Mouse (Mus musculus) left cerebral cortex, postnatal 36 days (tissue): ENCODE measurements around the gene Olfr1085. TPM values are rescaled to one million over a fixed set of nuclear protein-coding genes. Genes with fewer than 3 reads are reported as not detected.
"Not testable (repeated sequence)": the region's sequence is repeated elsewhere in the genome, so short reads cannot be mapped to it uniquely, and the experiment has no call there.

Experiments used
- DNase-seq, 2 experiments: peaks; one replicate each; pipeline ENCODE4 v3.0.0; 2021 to 2022; ENCODE audit warnings: low spot score in 2 of 2, mixed read lengths in 1 of 2
- intact Hi-C: fragments of 180-260 bp; cut with DNase I; formaldehyde crosslinking; loops from one replicate; pipeline ENCODE4 v1.15.1; 2025
- total RNA-seq, 2 experiments: library from RNA; stranded (reverse); gene quantifications; 2 replicates each; pipeline ENCODE4 v1.2.3; 2021

Olfr1085 gene
- not detected for total RNA-seq

DNA sequence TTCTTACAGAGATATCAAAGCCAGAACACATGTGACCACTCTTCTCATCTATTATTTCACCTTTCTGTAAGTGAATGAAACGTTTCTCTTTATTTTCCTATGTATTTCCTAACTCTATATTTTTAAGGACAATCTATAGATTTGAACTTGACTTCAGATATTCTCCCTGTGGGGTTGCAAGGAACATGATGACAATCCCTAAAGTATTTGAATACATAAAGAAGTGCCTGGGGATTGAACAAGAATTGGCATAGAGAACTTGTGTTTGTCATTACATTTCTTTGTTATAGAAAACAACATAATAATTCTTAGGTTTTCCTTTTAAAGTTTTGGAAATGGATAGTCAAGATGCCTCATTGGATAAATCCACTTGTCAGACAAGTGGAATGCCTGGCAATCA is at the start of gene Olfr1085:
Gene Olfr1085, minus strand, starts transcription at position 101 of the 400 bp plus-strand sequence.
- intact Hi-C loops = no loop called here
- no peak for DNase-seq

DNA sequence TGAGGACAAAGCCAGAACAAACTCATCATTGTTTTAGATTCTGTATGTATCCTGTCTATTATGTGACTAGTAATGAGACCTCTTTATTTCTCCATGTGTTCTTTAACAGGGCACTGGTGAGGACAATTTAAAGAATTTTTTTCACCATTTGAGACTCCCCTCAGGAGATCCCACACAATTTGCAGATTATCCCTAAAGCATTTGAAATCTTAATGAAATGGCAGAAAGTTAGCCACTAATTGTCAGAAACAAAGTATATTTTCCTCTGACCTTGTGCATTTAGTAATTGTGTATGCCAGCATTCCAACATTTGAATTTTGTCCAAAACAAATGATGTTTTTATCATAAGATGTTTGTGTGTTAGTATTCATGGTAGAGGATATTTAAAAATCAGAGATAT is 36.5 kb upstream of the Olfr1085 start, which contains the start of gene Olfr1087:
Gene Olfr1087, minus strand, starts transcription at position 101 of the 400 bp plus-strand sequence.
- intact Hi-C loops = no loop called here
- DNase-seq = no peak

DNA sequence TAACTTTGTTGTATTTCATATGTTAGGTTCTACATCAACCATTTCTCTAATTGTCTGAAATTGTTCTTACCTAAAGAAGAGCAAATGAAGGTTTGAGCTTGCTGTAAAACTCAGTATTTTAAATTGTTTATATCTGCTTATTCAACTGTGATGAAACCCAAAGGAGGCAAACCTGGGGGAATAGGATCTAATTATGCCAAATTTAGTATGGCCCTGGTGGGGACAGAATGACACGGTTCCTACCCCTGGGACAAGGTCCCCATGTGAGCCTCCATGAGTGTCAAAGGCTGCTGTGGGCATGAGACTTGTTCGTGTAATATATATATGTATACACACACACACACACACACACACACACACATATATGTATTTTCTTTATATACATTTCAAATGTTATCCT is 18.2 kb upstream of the Olfr1085 start, which contains the start of gene Olfr1086:
Gene Olfr1086, minus strand, starts transcription at position 101 of the 400 bp plus-strand sequence.
- intact Hi-C loops = no loop called here
- no peak for DNase-seq

DNA sequence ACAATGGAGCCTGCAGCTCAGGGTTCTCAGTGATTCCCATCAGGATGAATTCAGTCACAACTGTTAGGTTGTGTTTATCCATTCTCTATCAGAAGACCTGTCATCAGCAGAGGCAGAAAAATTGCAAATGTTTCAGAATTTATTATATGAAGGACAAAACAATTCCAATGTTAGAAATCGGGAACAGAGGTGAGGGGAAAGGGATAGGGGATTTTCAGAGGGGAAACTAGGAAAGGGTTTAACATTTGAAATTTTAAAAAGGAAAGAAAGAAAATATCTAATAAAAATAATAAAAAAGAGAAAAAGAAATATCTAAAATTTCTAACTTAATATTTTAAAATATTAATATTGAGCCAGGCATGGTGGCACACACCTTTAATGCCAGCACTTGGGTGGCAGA is 22.2 kb downstream of the Olfr1085 start, which contains the start of gene Olfr1084:
Gene Olfr1084, minus strand, starts transcription at position 101 of the 400 bp plus-strand sequence.
- DNase-seq, intact Hi-C loops: not testable (repeated sequence)

Other genes starting within 250 kb of the Olfr1085 start
- gene Olfr1061, start 248.0 kb downstream of the Olfr1085 start, total RNA-seq = not detected
- gene Olfr1062, start 235.3 kb downstream of the Olfr1085 start, total RNA-seq = not detected
- gene Olfr1065, start 211.4 kb downstream of the Olfr1085 start, total RNA-seq = not detected
- not detected for gene Olfr1066, start 205.8 kb downstream of the Olfr1085 start, total RNA-seq
- gene Olfr228, start 174.6 kb downstream of the Olfr1085 start, total RNA-seq = not detected
- not detected for gene Olfr1076, start 153.6 kb downstream of the Olfr1085 start, total RNA-seq
- gene Olfr1079, start 119.5 kb downstream of the Olfr1085 start, total RNA-seq = not detected
- gene Olfr1080, start 103.8 kb downstream of the Olfr1085 start, total RNA-seq = not detected
- gene Olfr1082, start 63.1 kb downstream of the Olfr1085 start, total RNA-seq = not detected
- not detected for gene Olfr1084, start 22.3 kb downstream of the Olfr1085 start, total RNA-seq
- gene Olfr1086, start 18.1 kb upstream of the Olfr1085 start, total RNA-seq = not detected
- not detected for gene Olfr1087, start 36.4 kb upstream of the Olfr1085 start, total RNA-seq
- not detected for gene Olfr1089, start 71.7 kb upstream of the Olfr1085 start, total RNA-seq
- gene Olfr1090, start 97.0 kb upstream of the Olfr1085 start, total RNA-seq = not detected
- gene Olfr1093, start 120.5 kb upstream of the Olfr1085 start, total RNA-seq = not detected
- gene Olfr141, start 148.0 kb upstream of the Olfr1085 start, total RNA-seq = not detected
- gene Olfr1094, start 162.6 kb upstream of the Olfr1085 start, total RNA-seq = not detected
- gene Olfr1095, start 189.7 kb upstream of the Olfr1085 start, total RNA-seq = not detected
- gene Gm13723, start 212.8 kb upstream of the Olfr1085 start, total RNA-seq = not detected
- not detected for gene Olfr1097, start 230.2 kb upstream of the Olfr1085 start, total RNA-seq